Mouse (Mus musculus) liver, embryonic 14 days (tissue): ENCODE data around the gene Etfb. TPM values are rescaled to one million over a fixed set of nuclear protein-coding genes. Genes with fewer than 3 reads are reported as not detected.

Experiments
- polyA plus RNA-seq: library from polyadenylated mRNA; depleted of rRNA; stranded (reverse); fragments of >200 nt; gene quantifications from 2 replicates; pipeline ENCODE4 v1.2.3, GENCODE M21; 2012; rRNA removed

Gene Etfb
- 127 and 139 TPM in 2 replicates for polyA plus RNA-seq

GRCm38 (mm10) chr7:43443917-43444293 lies at the start of gene Etfb, which contains the start of gene Gm45233:
Gene Etfb (plus strand): TSS chr7:43444083.
Gene Gm45233 (plus strand): TSS chr7:43444128.

GRCm38 (mm10) chr7:43408131-43408553 lies 35.7 kb upstream of the Etfb start, which contains the start of gene Siglecg:
Gene Siglecg (plus strand): TSS chr7:43408204.

GRCm38 (mm10) chr7:43427406-43427805 lies 16.5 kb upstream of the Etfb start, which contains the start of gene Lim2:
Gene Lim2 (plus strand): TSS chr7:43427670.

GRCm38 (mm10) chr7:43436341-43437255 lies 7.3 kb upstream of the Etfb start, which contains the start of gene Nkg7:
Gene Nkg7 (plus strand): TSS chr7:43437073.

GRCm38 (mm10) chr7:43440482-43440881 lies 3.4 kb upstream of the Etfb start, which contains the start of gene Cldnd2:
Gene Cldnd2 (plus strand): TSS chr7:43440782.

GRCm38 (mm10) chr7:43462851-43463250 lies 19.0 kb downstream of the Etfb start, which contains the start of gene Vsig10l:
Gene Vsig10l (plus strand): TSS chr7:43463151.

GRCm38 (mm10) chr7:43489631-43490125 lies 45.8 kb downstream of the Etfb start, which contains the start of gene Iglon5:
Gene Iglon5 (minus strand): TSS chr7:43490075.

Other genes starting within 250 kb of the Etfb start
- gene Zfp715, start 130.8 kb upstream of the Etfb start, polyA plus RNA-seq = 3.4 and 4.5 TPM in 2 replicates
- 1.8 and 2.6 TPM in 2 replicates for gene Siglecf, start 92.7 kb upstream of the Etfb start, polyA plus RNA-seq
- gene Siglecg, start 35.9 kb upstream of the Etfb start, polyA plus RNA-seq = 0.63 and 0.76 TPM in 2 replicates
- 0.03 and 0.06 TPM in 2 replicates for gene Lim2, start 16.4 kb upstream of the Etfb start, polyA plus RNA-seq
- gene Nkg7, start 7.0 kb upstream of the Etfb start, polyA plus RNA-seq = 2.4 and 4.1 TPM in 2 replicates
- not detected in 2 replicates for gene Cldnd2, start 3.3 kb upstream of the Etfb start, polyA plus RNA-seq
- gene Gm45233, start within 50 bp of the Etfb start, polyA plus RNA-seq = 0.12 and 0.28 TPM in 2 replicates
- gene Vsig10l, start 19.1 kb downstream of the Etfb start, polyA plus RNA-seq = 0.43 and 0.80 TPM in 2 replicates
- 0.03 and 0.09 TPM in 2 replicates for gene Iglon5, start 46.0 kb downstream of the Etfb start, polyA plus RNA-seq
- not detected in 2 replicates for gene 4931406B18Rik, start 61.9 kb downstream of the Etfb start, polyA plus RNA-seq
- gene Cd33, start 100.3 kb downstream of the Etfb start, polyA plus RNA-seq = 0.93 and 1.2 TPM in 2 replicates
- gene Zfp658, start 118.2 kb downstream of the Etfb start, polyA plus RNA-seq = 0.29 and 0.36 TPM in 2 replicates
- 0.72 and 0.96 TPM in 2 replicates for gene Zfp719, start 135.5 kb downstream of the Etfb start, polyA plus RNA-seq
- 0.02 TPM in 1 of 2 replicates, not detected in the other for gene Zfp819, start 163.1 kb downstream of the Etfb start, polyA plus RNA-seq
- not detected in 2 replicates for gene Ceacam18, start 190.6 kb downstream of the Etfb start, polyA plus RNA-seq
- gene Siglece, start 216.1 kb downstream of the Etfb start, polyA plus RNA-seq = 1.2 and 2.0 TPM in 2 replicates
- gene Ctu1, start 227.9 kb downstream of the Etfb start, polyA plus RNA-seq = 2.7 and 3.1 TPM in 2 replicates
- gene Klk14, start 246.3 kb downstream of the Etfb start, polyA plus RNA-seq = 0.03 TPM in 2 replicates